Mouse (Mus musculus) macrophage (primary cell): ENCODE measurements around the gene Fam92b. TPM values are rescaled to one million over a fixed set of nuclear protein-coding genes. Genes with fewer than 3 reads are reported as not detected.

Source experiments
- H3K27ac ChIP-seq: fragments of 350-480 bp; formaldehyde crosslinking; 2 replicates; pipeline ENCODE4 v1.9.0; 2021
- H3K36me3 ChIP-seq: fragments of 350-480 bp; formaldehyde crosslinking; 2 replicates; pipeline ENCODE4 v1.9.0; 2021; ENCODE audit errors: inconsistent target
- H3K4me3 ChIP-seq: fragments of 350-480 bp; formaldehyde crosslinking; 2 replicates; pipeline ENCODE4 v1.9.0; 2021; ENCODE audit errors: inconsistent target
- H3K79me2 ChIP-seq: fragments of 350-480 bp; formaldehyde crosslinking; 2 replicates; pipeline ENCODE4 v1.9.0; 2021; ENCODE audit errors: inconsistent target
- WGBS: methylation state at CpG from one replicate; pipeline ENCODE4 v1.1.7; 2026; ENCODE audit warnings: inconsistent platforms; ENCODE audit not compliant: missing documents; 5-methylcytosine and 5-hydroxymethylcytosine counted together
- polyA plus RNA-seq: library from polyadenylated mRNA; stranded (reverse); fragments of 250-400 nt; gene quantifications from 3 replicates; pipeline ENCODE4 v1.2.4, GENCODE M21; 2018; ENCODE audit warnings: inconsistent platforms

Fam92b gene
- polyA plus RNA-seq, 1 experiment from 2014 or later, result not detected

- no peak overlapping the region for H3K4me3 ChIP-seq
- 81% methylated on average over 7 of the region's 7 CpGs for WGBS
- H3K79me2 ChIP-seq, result no peaks in the 10 kb centered on the region
- H3K27ac ChIP-seq, result no peak overlapping the region
- no peaks in the 10 kb centered on the region for H3K36me3 ChIP-seq
These were observed 3.2 kb upstream of the Fam92b start for GRCm38 (mm10) chr8:120180445-120180970.

- WGBS, result 0% methylated on average over 10 of the region's 10 CpGs
- H3K36me3 ChIP-seq, result no peaks in the 10 kb centered on the region
- no peak overlapping the region for H3K4me3 ChIP-seq
- H3K79me2 ChIP-seq, result no peaks in the 10 kb centered on the region
- H3K27ac ChIP-seq, result no peak overlapping the region
These were observed 1.8 kb upstream of the Fam92b start for GRCm38 (mm10) chr8:120179027-120179431.

GRCm38 (mm10) chr8:120178124-120178514, 853 bp upstream of the Fam92b start:
- Histone ChIP-seq H3K36me3 (no peaks in the 10 kb centered on the region), H3K79me2 (no peaks in the 10 kb centered on the region), H3K27ac (no peak overlapping the region), H3K4me3 (no peak overlapping the region)
- WGBS, result 47% methylated on average over 8 of the region's 10 CpGs

GRCm38 (mm10) chr8:120176605-120177004, 661 bp downstream of the Fam92b start:
- no peaks in the 10 kb centered on the region for H3K36me3 ChIP-seq
- whole genome bisulfite sequencing, result 69% methylated on average over 4 of the region's 4 CpGs
- H3K4me3 ChIP-seq, result no peak overlapping the region
- no peaks in the 10 kb centered on the region for H3K79me2 ChIP-seq
- no peak overlapping the region for H3K27ac ChIP-seq

GRCm38 (mm10) chr8:120174606-120175005, 2.7 kb downstream of the Fam92b start:
- WGBS, result 75% methylated on average over 16 of the region's 18 CpGs
- no peak overlapping the region for H3K4me3 ChIP-seq
- H3K36me3 ChIP-seq, result no peaks in the 10 kb centered on the region
- no peak overlapping the region for H3K27ac ChIP-seq
- no peaks in the 10 kb centered on the region for H3K79me2 ChIP-seq

- Histone ChIP-seq H3K27ac (no peak overlapping the region), H3K79me2 (no peaks in the 10 kb centered on the region), H3K36me3 (no peaks in the 10 kb centered on the region), H3K4me3 (no peak overlapping the region)
- WGBS, result 100% methylated on average over 1 of the region's 1 CpGs
These were observed 4.1 kb downstream of the Fam92b start for GRCm38 (mm10) chr8:120173195-120173594.

GRCm38 (mm10) chr8:120169119-120169518, 8.1 kb downstream of the Fam92b start:
- H3K27ac ChIP-seq, result no peak overlapping the region
- H3K36me3 ChIP-seq, result no peaks in the 10 kb centered on the region
- no peaks in the 10 kb centered on the region for H3K79me2 ChIP-seq
- no peak overlapping the region for H3K4me3 ChIP-seq
- WGBS, result 72% methylated on average over 8 of the region's 8 CpGs

- 40% methylated on average over 5 of the region's 5 CpGs for WGBS
- Histone ChIP-seq H3K36me3 (no peaks in the 10 kb centered on the region), H3K79me2 (no peaks in the 10 kb centered on the region), H3K4me3 (no peak overlapping the region), H3K27ac (no peak overlapping the region)
These were observed 9.4 kb downstream of the Fam92b start for GRCm38 (mm10) chr8:120167821-120168220.

- 96% methylated on average over 8 of the region's 8 CpGs for WGBS
- Histone ChIP-seq H3K36me3 (no peaks in the 10 kb centered on the region), H3K27ac (no peak overlapping the region), H3K79me2 (no peaks in the 10 kb centered on the region), H3K4me3 (no peak overlapping the region)
These were observed 10.1 kb downstream of the Fam92b start for GRCm38 (mm10) chr8:120167136-120167535.

GRCm38 (mm10) chr8:120164026-120164425, 13.2 kb downstream of the Fam92b start:
- Histone ChIP-seq H3K4me3 (no peak overlapping the region), H3K79me2 (no peaks in the 10 kb centered on the region), H3K27ac (no peak overlapping the region), H3K36me3 (peaks cover 13% of the 10 kb centered on the region)
- WGBS, result 89% methylated on average over 5 of the region's 5 CpGs

- H3K79me2 ChIP-seq, result no peaks in the 10 kb centered on the region
- 89% methylated on average over 8 of the region's 8 CpGs for WGBS
- H3K4me3 ChIP-seq, result no peak overlapping the region
- no peak overlapping the region for H3K27ac ChIP-seq
- peaks cover 13% of the 10 kb centered on the region for H3K36me3 ChIP-seq
These were observed 13.9 kb downstream of the Fam92b start for GRCm38 (mm10) chr8:120163376-120163775.

- WGBS, result 30% methylated on average over 5 of the region's 5 CpGs
- H3K36me3 ChIP-seq, result peaks cover 13% of the 10 kb centered on the region
- H3K79me2 ChIP-seq, result no peaks in the 10 kb centered on the region
- no peak overlapping the region for H3K27ac ChIP-seq
- no peak overlapping the region for H3K4me3 ChIP-seq
These were observed 14.9 kb downstream of the Fam92b start for GRCm38 (mm10) chr8:120162404-120162752.

GRCm38 (mm10) chr8:120161658-120162403, 15.4 kb downstream of the Fam92b start:
- H3K36me3 ChIP-seq, result peaks cover 13% of the 10 kb centered on the region
- H3K79me2 ChIP-seq, result no peaks in the 10 kb centered on the region
- no peak overlapping the region for H3K27ac ChIP-seq
- H3K4me3 ChIP-seq, result no peak overlapping the region
- 87% methylated on average over 16 of the region's 16 CpGs for WGBS

- 90% methylated on average over 8 of the region's 8 CpGs for WGBS
- no peak overlapping the region for H3K4me3 ChIP-seq
- no peaks in the 10 kb centered on the region for H3K79me2 ChIP-seq
- no peak overlapping the region for H3K27ac ChIP-seq
- H3K36me3 ChIP-seq, result peaks cover 13% of the 10 kb centered on the region
These were observed 16.9 kb downstream of the Fam92b start for GRCm38 (mm10) chr8:120160366-120160765.

- H3K4me3 ChIP-seq, result no peak overlapping the region
- WGBS, result 15% methylated on average over 7 of the region's 7 CpGs
- H3K79me2 ChIP-seq, result no peaks in the 10 kb centered on the region
- peaks cover 14% of the 10 kb centered on the region for H3K36me3 ChIP-seq
- peak overlapping the region; percentile 10 for H3K27ac ChIP-seq
These were observed 24.6 kb downstream of the Fam92b start for GRCm38 (mm10) chr8:120152636-120153035.

GRCm38 (mm10) chr8:120151151-120151550, 26.1 kb downstream of the Fam92b start:
- 96% methylated on average over 9 of the region's 9 CpGs for WGBS
- Histone ChIP-seq H3K4me3 (no peak overlapping the region), H3K79me2 (no peaks in the 10 kb centered on the region), H3K27ac (no peak overlapping the region), H3K36me3 (peaks cover 22% of the 10 kb centered on the region)
